Mouse (Mus musculus) midbrain, embryonic 11.5 days (tissue): Measurements from ENCODE around the gene Trak1. TPM values are rescaled to one million over a fixed set of nuclear protein-coding genes. Genes with fewer than 3 reads are reported as not detected.
A peak's percentile ranks its signal among the peaks of the same experiment; 100 is the strongest.

ENCODE experiments used
- ATAC-seq: fragments of 200-750 bp; cut with Nextera tagmentation; 2 replicates; pipeline ENCODE4 v1.8.0; 2017; ENCODE audit warnings: moderate TSS enrichment, moderate library complexity; ENCODE audit not compliant: low FRiP score
- DNase-seq: peaks from one replicate; pipeline ENCODE4 v3.0.0; 2015; ENCODE audit warnings: low spot score; ENCODE audit errors: missing footprints
- H3K27ac ChIP-seq: fragments of 300-500 bp; sonication (generic); 2 replicates; pipeline ENCODE4 v1.5.1; 2014; ENCODE audit warnings: low read depth, low read length
- H3K27me3 ChIP-seq: fragments of 300-500 bp; sonication (generic); 2 replicates; pipeline ENCODE4 v1.6.1; 2014; ENCODE audit warnings: mild to moderate bottlenecking, low read length, moderate library complexity, mixed read lengths; ENCODE audit not compliant: control insufficient read depth, insufficient read depth
- H3K36me3 ChIP-seq: fragments of 300-500 bp; sonication (generic); 2 replicates; pipeline ENCODE4 v1.6.1; 2014; ENCODE audit warnings: mild to moderate bottlenecking, low read length, moderate library complexity, mixed read lengths; ENCODE audit not compliant: control insufficient read depth, insufficient read depth
- H3K4me1 ChIP-seq: fragments of 300-500 bp; sonication (generic); 2 replicates; pipeline ENCODE4 v1.6.1; 2014; ENCODE audit warnings: low read length; ENCODE audit not compliant: control insufficient read depth, insufficient read depth
- H3K4me2 ChIP-seq: fragments of 300-500 bp; sonication (generic); 2 replicates; pipeline ENCODE4 v1.6.1; 2014; ENCODE audit warnings: mild to moderate bottlenecking, moderate library complexity
- H3K4me3 ChIP-seq: fragments of 300-500 bp; sonication (generic); 2 replicates; pipeline ENCODE4 v1.5.1; 2014; ENCODE audit warnings: low read depth, low read length
- H3K9ac ChIP-seq: fragments of 300-500 bp; sonication (generic); 2 replicates; pipeline ENCODE4 v1.6.1; 2014; ENCODE audit warnings: low read length
- H3K9me3 ChIP-seq: fragments of 300-500 bp; sonication (generic); 2 replicates; pipeline ENCODE4 v1.6.1; 2016; ENCODE audit warnings: low read length; ENCODE audit not compliant: control insufficient read depth
- WGBS: fragments of 180-500 bp; shearing (Covaris S2); extraction: QIAGEN DNeasy Blood & Tissue Kit; methylation state at CpG from one replicate; pipeline ENCODE4 v1.1.7; 2014; 5-methylcytosine and 5-hydroxymethylcytosine counted together
- polyA plus RNA-seq: library from polyadenylated mRNA; unstranded; fragments of >200 nt; fragmentation: Nextera tagmentation; extraction: Ambion mirVana; gene quantifications from 2 replicates; pipeline ENCODE4 v1.2.1, GENCODE M21; 2014

Trak1 gene
- polyA plus RNA-seq, 1 experiment from 2014 or later, result 20.5 TPM

- ATAC-seq (no peak), DNase-seq (no peak)
- Histone ChIP-seq H3K27me3 (no peaks in the 10 kb centered on the region), H3K9ac (no peak overlapping the region), H3K27ac (peak overlapping the region; percentile 40; the same call in 1 of the 2 replicates), H3K4me1 (peaks cover 66% of the 10 kb centered on the region), H3K4me3 (no peak overlapping the region), H3K9me3 (no peaks in the 10 kb centered on the region), H3K36me3 (no peaks in the 10 kb centered on the region), H3K4me2 (no peak overlapping the region)
- WGBS, result 32% methylated on average over 7 of the region's 7 CpGs
These were observed 38.3 kb downstream of the Trak1 start for GRCm38 (mm10) chr9:121335568-121335967.

- 91% methylated on average over 15 of the region's 15 CpGs for WGBS
- H3K36me3 ChIP-seq, result no peaks in the 10 kb centered on the region
- no peak overlapping the region for H3K4me3 ChIP-seq
- no peak overlapping the region for H3K9ac ChIP-seq
- H3K9me3 ChIP-seq, result no peaks in the 10 kb centered on the region
- no peak for ATAC-seq
- H3K4me1 ChIP-seq, result peaks cover 62% of the 10 kb centered on the region
- no peak overlapping the region for H3K27ac ChIP-seq
- no peak overlapping the region for H3K4me2 ChIP-seq
- H3K27me3 ChIP-seq, result no peaks in the 10 kb centered on the region
- no peak for DNase-seq
These were observed 39.1 kb downstream of the Trak1 start for GRCm38 (mm10) chr9:121336324-121336946.

GRCm38 (mm10) chr9:121337216-121337937 lies 40.1 kb downstream of the Trak1 start:
- peaks cover 53% of the 10 kb centered on the region for H3K4me1 ChIP-seq
- H3K9me3 ChIP-seq, result no peaks in the 10 kb centered on the region
- 52% methylated on average over 9 of the region's 9 CpGs for WGBS
- H3K27me3 ChIP-seq, result no peaks in the 10 kb centered on the region
- H3K4me3 ChIP-seq, result no peak overlapping the region
- no peak overlapping the region for H3K9ac ChIP-seq
- no peak; the same call in 1 of the 2 replicates for ATAC-seq
- DNase-seq, result peak; percentile 87
- peak overlapping the region; percentile 80 for H3K27ac ChIP-seq
- H3K36me3 ChIP-seq, result no peaks in the 10 kb centered on the region
- no peak overlapping the region for H3K4me2 ChIP-seq

- 85% methylated on average over 3 of the region's 3 CpGs for WGBS
- no peaks in the 10 kb centered on the region for H3K9me3 ChIP-seq
- ATAC-seq (0 out of 2 replicates have a peak, but pooled peaks have one; percentile 33), DNase-seq (no peak)
- no peak overlapping the region for H3K4me2 ChIP-seq
- peaks cover 48% of the 10 kb centered on the region for H3K4me1 ChIP-seq
- no peak overlapping the region for H3K4me3 ChIP-seq
- H3K36me3 ChIP-seq, result no peaks in the 10 kb centered on the region
- no peak overlapping the region for H3K9ac ChIP-seq
- H3K27ac ChIP-seq, result peak overlapping the region; percentile 80
- no peaks in the 10 kb centered on the region for H3K27me3 ChIP-seq
These were observed 40.6 kb downstream of the Trak1 start for GRCm38 (mm10) chr9:121337938-121338289.

- Histone ChIP-seq H3K27me3 (no peaks in the 10 kb centered on the region), H3K27ac (no peak overlapping the region), H3K4me2 (no peak overlapping the region), H3K9me3 (no peaks in the 10 kb centered on the region), H3K36me3 (no peaks in the 10 kb centered on the region), H3K9ac (no peak overlapping the region), H3K4me1 (peaks cover 11% of the 10 kb centered on the region), H3K4me3 (no peak overlapping the region)
- DNase-seq, result no peak
- ATAC-seq, result no peak
- 85% methylated on average over 7 of the region's 7 CpGs for WGBS
These were observed 44.5 kb downstream of the Trak1 start for GRCm38 (mm10) chr9:121341832-121342231.

GRCm38 (mm10) chr9:121342510-121343110 lies 45.3 kb downstream of the Trak1 start:
- Histone ChIP-seq H3K36me3 (no peaks in the 10 kb centered on the region), H3K27me3 (no peaks in the 10 kb centered on the region), H3K4me1 (peaks cover 8% of the 10 kb centered on the region), H3K9ac (no peak overlapping the region), H3K4me3 (no peak overlapping the region), H3K4me2 (no peak overlapping the region), H3K27ac (no peak overlapping the region), H3K9me3 (no peaks in the 10 kb centered on the region)
- no peak for DNase-seq
- WGBS, result 93% methylated on average over 5 of the region's 5 CpGs
- ATAC-seq, result no peak

- no peak overlapping the region for H3K4me3 ChIP-seq
- ATAC-seq (no peak), DNase-seq (no peak)
- peaks cover 9% of the 10 kb centered on the region for H3K4me1 ChIP-seq
- 78% methylated on average over 14 of the region's 14 CpGs for WGBS
- no peaks in the 10 kb centered on the region for H3K27me3 ChIP-seq
- no peak overlapping the region for H3K27ac ChIP-seq
- H3K36me3 ChIP-seq, result no peaks in the 10 kb centered on the region
- no peaks in the 10 kb centered on the region for H3K9me3 ChIP-seq
- H3K9ac ChIP-seq, result no peak overlapping the region
- no peak overlapping the region for H3K4me2 ChIP-seq
These were observed 46.0 kb downstream of the Trak1 start for GRCm38 (mm10) chr9:121343122-121343876.

- no peak overlapping the region for H3K4me2 ChIP-seq
- H3K27ac ChIP-seq, result no peak overlapping the region
- no peaks in the 10 kb centered on the region for H3K9me3 ChIP-seq
- H3K9ac ChIP-seq, result no peak overlapping the region
- DNase-seq (no peak), ATAC-seq (no peak)
- no peaks in the 10 kb centered on the region for H3K36me3 ChIP-seq
- WGBS, result 33% methylated on average over 3 of the region's 3 CpGs
- no peak overlapping the region for H3K4me3 ChIP-seq
- H3K27me3 ChIP-seq, result no peaks in the 10 kb centered on the region
- H3K4me1 ChIP-seq, result peaks cover 18% of the 10 kb centered on the region
These were observed 47.0 kb downstream of the Trak1 start for GRCm38 (mm10) chr9:121344344-121344743.
